Mouse (Mus musculus): ENCODE results near the gene Hepacam2. TPM values are rescaled to one million over a fixed set of nuclear protein-coding genes. Genes with fewer than 3 reads are reported as not detected.

Gene Hepacam2
- polyA plus RNA-seq, 1 experiment from 2014 or later = 0.05 TPM

DNA sequence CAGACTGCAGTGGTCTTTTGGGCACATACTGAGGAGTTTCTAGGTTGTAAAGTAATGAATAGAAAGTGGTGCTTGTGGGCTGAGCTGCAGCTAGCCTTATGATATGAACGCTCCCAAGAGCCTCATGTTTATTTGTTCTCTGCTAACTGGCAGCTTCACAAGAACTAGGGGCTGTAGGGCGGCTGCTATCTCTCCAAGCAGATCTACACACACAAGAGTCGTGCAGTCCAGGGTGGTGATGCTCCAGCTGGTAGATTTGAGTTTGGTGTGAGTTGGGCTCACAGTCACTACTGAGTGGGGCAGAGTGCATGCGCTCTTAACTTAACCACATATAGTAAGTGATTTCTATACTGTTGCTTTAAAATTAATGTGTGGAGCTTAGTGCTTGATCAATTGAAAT is 9.0 kb upstream of the Hepacam2 start:
- Histone ChIP-seq H3K4me3 (no peak overlapping the region), H3K27me3 (replicated peaks) (no peaks in the 10 kb centered on the region), H3K9me3 (replicated peaks) (no peaks in the 10 kb centered on the region), H3K27ac (no peak overlapping the region), H3K4me2 (no peak overlapping the region), H3K9ac (no peak overlapping the region), H3K4me1 (no peaks in the 10 kb centered on the region), H3K36me3 (0 out of 2 replicates have a peak, but pooled peaks cover 2% of the 10 kb centered on the region)
- WGBS (ENCODE audit: insufficient replicate concordance) = 54% methylated on average over 4 of the region's 4 CpGs
- ATAC-seq = peak; percentile 58; the same call in 1 of the 2 replicates

DNA sequence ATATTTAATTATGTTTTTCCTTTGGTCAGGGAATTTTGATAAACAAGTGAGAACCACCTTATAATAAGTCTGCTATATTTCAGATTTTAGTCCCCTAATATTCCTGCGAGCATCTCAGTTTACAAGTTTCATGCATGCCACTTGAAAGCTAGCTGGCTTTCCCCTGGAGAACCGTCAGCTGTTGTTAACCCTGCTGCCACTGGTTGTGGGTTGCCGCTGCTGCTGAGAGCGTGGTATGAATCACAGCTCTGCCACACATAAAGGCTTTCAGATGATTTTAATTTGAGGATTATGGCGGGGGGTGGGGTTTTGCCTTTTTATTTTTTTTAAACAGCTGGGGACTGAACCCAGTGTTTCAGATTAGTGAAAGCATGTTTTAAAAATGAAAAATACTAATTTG is 7.2 kb upstream of the Hepacam2 start:
- Histone ChIP-seq H3K4me1 (no peaks in the 10 kb centered on the region), H3K27me3 (replicated peaks) (no peaks in the 10 kb centered on the region), H3K27ac (no peak overlapping the region), H3K36me3 (0 out of 2 replicates have a peak, but pooled peaks cover 2% of the 10 kb centered on the region), H3K4me3 (no peak overlapping the region), H3K4me2 (no peak overlapping the region), H3K9ac (no peak overlapping the region), H3K9me3 (replicated peaks) (no peaks in the 10 kb centered on the region)
- no peak for ATAC-seq
- WGBS (ENCODE audit: insufficient replicate concordance) = 81% methylated on average over 5 of the region's 5 CpGs

GRCm38 (mm10) chr6:3500286-3500685 is 2.2 kb upstream of the Hepacam2 start:
- H3K9me3 ChIP-seq (replicated peaks) = no peaks in the 10 kb centered on the region
- no peak overlapping the region for H3K9ac ChIP-seq
- H3K36me3 ChIP-seq = 0 out of 2 replicates have a peak, but pooled peaks cover under 1% of the 10 kb centered on the region
- no peak overlapping the region for H3K27ac ChIP-seq
- no peak for ATAC-seq
- peaks cover 13% of the 10 kb centered on the region for H3K4me1 ChIP-seq
- H3K27me3 ChIP-seq (replicated peaks) = no peaks in the 10 kb centered on the region
- 66% methylated on average over 3 of the region's 3 CpGs for WGBS (ENCODE audit: insufficient replicate concordance)
- no peak overlapping the region for H3K4me3 ChIP-seq
- no peak overlapping the region for H3K4me2 ChIP-seq

DNA sequence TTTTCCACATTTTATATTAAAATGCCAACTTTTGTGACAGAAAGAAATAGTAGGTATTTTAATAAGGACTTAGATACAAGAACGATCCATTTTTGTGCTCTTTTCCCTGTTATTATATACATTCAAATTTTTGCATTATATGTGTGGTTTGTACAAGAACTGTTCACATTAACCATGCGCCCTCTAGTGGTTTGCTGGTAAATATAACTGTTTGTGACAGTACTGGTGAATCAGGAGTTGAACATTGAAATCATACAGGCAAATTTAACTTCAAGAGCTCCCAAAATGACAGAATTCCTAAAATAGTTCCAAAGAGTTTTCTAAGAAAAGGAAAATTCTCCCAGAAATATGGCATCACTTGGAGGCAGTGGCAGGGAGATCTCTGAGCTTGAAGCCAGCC is 1.9 kb downstream of the Hepacam2 start:
- Histone ChIP-seq H3K4me1 (peaks cover 13% of the 10 kb centered on the region), H3K27ac (no peak overlapping the region), H3K4me2 (no peak overlapping the region), H3K9me3 (replicated peaks) (no peaks in the 10 kb centered on the region), H3K9ac (no peak overlapping the region), H3K4me3 (no peak overlapping the region), H3K36me3 (no peaks in the 10 kb centered on the region), H3K27me3 (replicated peaks) (no peaks in the 10 kb centered on the region; the same call in 1 of the 2 replicates)
- WGBS (ENCODE audit: insufficient replicate concordance) = 4% methylated on average over 2 of the region's 2 CpGs
- no peak for ATAC-seq

DNA sequence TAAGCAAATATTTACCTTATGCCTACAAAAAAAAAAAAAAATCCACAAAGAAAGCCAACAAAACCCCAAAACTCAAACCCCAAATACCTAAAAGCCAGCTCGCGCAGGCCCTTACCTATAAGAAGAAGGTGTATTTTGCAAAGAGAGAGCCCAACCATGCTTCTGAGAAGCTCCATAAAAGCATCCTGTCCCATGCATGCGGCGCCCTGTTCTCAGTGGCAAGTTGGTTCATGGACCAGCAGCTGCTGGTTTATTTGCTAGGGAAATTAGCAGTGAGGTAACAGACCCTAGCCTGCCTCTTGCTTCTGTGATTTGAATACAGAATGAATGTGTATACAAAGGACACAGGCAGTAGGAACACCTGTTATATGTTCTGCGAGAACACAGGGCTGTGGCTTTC is 3.8 kb downstream of the Hepacam2 start:
- 60% methylated on average over 5 of the region's 5 CpGs for WGBS (ENCODE audit: insufficient replicate concordance)
- peaks cover 8% of the 10 kb centered on the region for H3K4me1 ChIP-seq

DNA sequence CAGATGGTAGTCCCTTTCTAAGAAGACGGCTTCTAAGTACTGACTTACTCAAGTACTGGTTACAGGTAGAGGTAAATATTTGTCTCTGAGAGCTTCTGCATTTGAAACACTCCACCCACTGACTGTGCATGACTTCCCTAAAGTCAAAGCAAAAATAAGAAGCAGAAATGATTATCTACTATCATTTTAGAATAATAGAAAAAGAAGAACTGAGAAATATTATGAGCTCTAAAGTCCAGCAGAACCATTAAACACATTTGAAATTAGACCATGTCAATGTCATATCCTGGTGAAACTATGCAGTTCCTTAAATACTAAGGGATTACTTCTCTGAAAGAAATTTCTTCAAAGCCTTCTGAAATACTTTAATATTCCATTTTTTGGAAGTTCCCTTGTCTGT is 10.7 kb downstream of the Hepacam2 start:
- Histone ChIP-seq H3K27ac (no peak overlapping the region), H3K4me3 (no peak overlapping the region), H3K27me3 (replicated peaks) (0 out of 2 replicates have a peak, but pooled peaks cover 3% of the 10 kb centered on the region), H3K36me3 (no peaks in the 10 kb centered on the region), H3K4me1 (no peaks in the 10 kb centered on the region), H3K4me2 (no peak overlapping the region), H3K9ac (no peak overlapping the region), H3K9me3 (replicated peaks) (no peaks in the 10 kb centered on the region)
- no peak for ATAC-seq
- 65% methylated on average over 1 of the region's 1 CpGs for WGBS (ENCODE audit: insufficient replicate concordance)

More for the DNA sequence above, 3.8 kb downstream of the Hepacam2 start:
- no peaks in the 10 kb centered on the region for H3K9me3 ChIP-seq (replicated peaks)
- no peak overlapping the region for H3K4me2 ChIP-seq
- H3K9ac ChIP-seq = no peak overlapping the region
- H3K4me3 ChIP-seq = no peak overlapping the region
- no peak overlapping the region for H3K27ac ChIP-seq
- H3K27me3 ChIP-seq (replicated peaks) = peaks cover 3% of the 10 kb centered on the region; the same call in 1 of the 2 replicates
- no peaks in the 10 kb centered on the region for H3K36me3 ChIP-seq
- ATAC-seq = no peak

GRCm38 (mm10) chr6:3485133-3485532 is 13.0 kb downstream of the Hepacam2 start:
- H3K9me3 ChIP-seq (replicated peaks) = no peaks in the 10 kb centered on the region
- H3K4me1 ChIP-seq = no peaks in the 10 kb centered on the region
- 0 out of 2 replicates have a peak, but pooled peaks cover 3% of the 10 kb centered on the region for H3K27me3 ChIP-seq (replicated peaks)
- no peak overlapping the region for H3K4me3 ChIP-seq
- 54% methylated on average over 3 of the region's 3 CpGs for WGBS (ENCODE audit: insufficient replicate concordance)
- no peaks in the 10 kb centered on the region for H3K36me3 ChIP-seq
- H3K27ac ChIP-seq = no peak overlapping the region
- no peak overlapping the region for H3K4me2 ChIP-seq
- H3K9ac ChIP-seq = no peak overlapping the region
- ATAC-seq = no peak

DNA sequence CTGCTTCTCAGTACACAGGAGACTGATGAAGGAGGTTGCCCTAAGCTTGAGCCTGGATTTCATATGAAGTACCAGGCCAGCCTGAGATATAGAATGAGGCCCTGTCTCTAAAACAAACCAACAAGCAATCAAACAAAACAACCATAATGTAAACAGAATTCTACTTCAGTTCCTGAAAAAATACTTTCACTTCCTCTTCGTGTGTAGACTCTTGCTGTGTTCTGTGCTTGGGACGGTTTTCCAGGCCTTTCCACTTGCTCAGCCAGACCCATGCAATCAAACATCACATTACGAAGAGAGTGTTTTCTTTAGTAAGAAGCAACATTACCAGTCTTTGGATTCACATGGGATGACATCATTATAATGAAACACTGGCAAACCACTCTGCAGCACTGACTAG is 16.4 kb downstream of the Hepacam2 start:
- Histone ChIP-seq H3K27me3 (replicated peaks) (no peaks in the 10 kb centered on the region), H3K4me2 (no peak overlapping the region), H3K4me1 (no peaks in the 10 kb centered on the region), H3K36me3 (no peaks in the 10 kb centered on the region), H3K9ac (no peak overlapping the region), H3K9me3 (replicated peaks) (no peaks in the 10 kb centered on the region), H3K4me3 (no peak overlapping the region), H3K27ac (no peak overlapping the region)
- 54% methylated on average over 3 of the region's 3 CpGs for WGBS (ENCODE audit: insufficient replicate concordance)
- no peak for ATAC-seq

DNA sequence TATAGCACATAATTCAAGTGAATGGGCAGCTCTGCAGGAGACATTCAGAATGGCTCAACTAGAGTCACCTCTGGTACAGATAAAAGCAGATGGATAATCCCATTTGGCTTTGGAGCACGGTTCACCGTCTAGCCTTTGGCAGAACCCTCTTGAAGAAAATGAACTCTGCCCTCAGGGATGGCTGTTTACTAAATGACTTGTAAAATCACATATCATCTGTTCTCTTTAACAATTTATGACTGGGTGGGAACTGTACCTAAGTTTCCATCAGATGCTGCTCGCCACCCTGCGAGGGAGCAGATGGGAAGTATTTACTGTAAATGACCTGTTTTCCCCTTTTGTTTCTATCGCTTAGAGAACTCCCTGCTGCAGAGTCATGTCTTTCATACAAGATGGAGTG is 18.2 kb downstream of the Hepacam2 start:
- Histone ChIP-seq H3K4me3 (no peak overlapping the region), H3K9ac (no peak overlapping the region), H3K4me1 (no peaks in the 10 kb centered on the region), H3K4me2 (no peak overlapping the region), H3K9me3 (replicated peaks) (no peaks in the 10 kb centered on the region), H3K27ac (no peak overlapping the region), H3K27me3 (replicated peaks) (no peaks in the 10 kb centered on the region), H3K36me3 (no peaks in the 10 kb centered on the region)
- ATAC-seq = no peak
- WGBS (ENCODE audit: insufficient replicate concordance) = 68% methylated on average over 5 of the region's 5 CpGs

- H3K9ac ChIP-seq = no peak overlapping the region
- H3K27me3 ChIP-seq (replicated peaks) = no peaks in the 10 kb centered on the region
- H3K9me3 ChIP-seq (replicated peaks) = no peaks in the 10 kb centered on the region
- no peaks in the 10 kb centered on the region for H3K4me1 ChIP-seq
- WGBS (ENCODE audit: insufficient replicate concordance) = 54% methylated on average over 2 of the region's 2 CpGs
- H3K36me3 ChIP-seq = no peaks in the 10 kb centered on the region
- no peak overlapping the region for H3K4me3 ChIP-seq
- H3K27ac ChIP-seq = no peak overlapping the region
- H3K4me2 ChIP-seq = no peak overlapping the region
- no peak for ATAC-seq
These were observed 21.8 kb downstream of the Hepacam2 start for GRCm38 (mm10) chr6:3476299-3476698.

DNA sequence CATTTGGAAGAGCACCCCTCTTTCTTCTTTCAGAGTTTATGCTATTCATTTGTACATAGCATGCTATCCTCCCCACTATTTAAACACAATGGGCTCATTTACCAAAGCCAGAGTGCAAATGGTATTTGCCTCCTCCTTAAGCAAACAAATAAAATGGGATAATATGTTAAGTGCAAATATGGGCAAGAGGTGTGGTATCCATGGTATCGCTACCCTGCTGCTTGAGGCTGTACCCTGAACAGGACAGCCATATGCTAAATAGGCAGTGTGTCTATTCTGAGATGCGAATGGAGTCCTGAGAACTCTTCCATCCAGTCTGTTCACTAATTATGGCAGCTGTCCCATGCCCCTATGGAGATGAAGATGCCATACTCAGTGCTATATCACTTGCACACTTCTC is 27.4 kb downstream of the Hepacam2 start:
- Histone ChIP-seq H3K4me1 (no peaks in the 10 kb centered on the region), H3K9me3 (replicated peaks) (no peaks in the 10 kb centered on the region), H3K27ac (no peak overlapping the region), H3K36me3 (no peaks in the 10 kb centered on the region), H3K4me3 (no peak overlapping the region), H3K9ac (no peak overlapping the region), H3K4me2 (no peak overlapping the region), H3K27me3 (replicated peaks) (no peaks in the 10 kb centered on the region)
- WGBS (ENCODE audit: insufficient replicate concordance) = 56% methylated on average over 2 of the region's 2 CpGs
- no peak for ATAC-seq

- no peaks in the 10 kb centered on the region for H3K4me1 ChIP-seq
- H3K4me3 ChIP-seq = no peak overlapping the region
- H3K36me3 ChIP-seq = no peaks in the 10 kb centered on the region
- no peaks in the 10 kb centered on the region for H3K27me3 ChIP-seq (replicated peaks)
- no peak overlapping the region for H3K4me2 ChIP-seq
- H3K27ac ChIP-seq = no peak overlapping the region
- 50% methylated on average over 1 of the region's 1 CpGs for WGBS (ENCODE audit: insufficient replicate concordance)
- H3K9me3 ChIP-seq (replicated peaks) = no peaks in the 10 kb centered on the region
- ATAC-seq = no peak
- no peak overlapping the region for H3K9ac ChIP-seq
These were observed 29.5 kb downstream of the Hepacam2 start for GRCm38 (mm10) chr6:3468627-3469026.

- H3K27me3 ChIP-seq (replicated peaks) = no peaks in the 10 kb centered on the region
- no peak for ATAC-seq
- no peak overlapping the region for H3K4me3 ChIP-seq
- no peaks in the 10 kb centered on the region for H3K9me3 ChIP-seq (replicated peaks)
- 61% methylated on average over 2 of the region's 2 CpGs for WGBS (ENCODE audit: insufficient replicate concordance)
- no peaks in the 10 kb centered on the region for H3K4me1 ChIP-seq
- no peaks in the 10 kb centered on the region for H3K36me3 ChIP-seq
- H3K9ac ChIP-seq = no peak overlapping the region
- no peak overlapping the region for H3K4me2 ChIP-seq
- no peak overlapping the region for H3K27ac ChIP-seq
These were observed 34.5 kb downstream of the Hepacam2 start for GRCm38 (mm10) chr6:3463594-3463993.
